Mouse (Mus musculus): ENCODE data around the gene Snrnp35. TPM values are rescaled to one million over a fixed set of nuclear protein-coding genes. Genes with fewer than 3 reads are reported as not detected.

Gene Snrnp35
- 2.9 and 3.3 TPM in 2 replicates for polyA plus RNA-seq (2012; rRNA removed)

GRCm38 (mm10) chr5:124482966-124483654 is at the start of gene Snrnp35:
Snrnp35 (plus strand) TSS chr5:124483134.

GRCm38 (mm10) chr5:124439447-124440093 is 43.4 kb upstream of the Snrnp35 start, which contains the start of gene Kmt5a:
Kmt5a (plus strand) TSS chr5:124439930.

GRCm38 (mm10) chr5:124530655-124531582 is 48.0 kb downstream of the Snrnp35 start, which contains the start of gene Rilpl1:
Rilpl1 (minus strand) TSS chr5:124531391.

GRCm38 (mm10) chr5:124540383-124540786 is 57.5 kb downstream of the Snrnp35 start, which contains the start of gene Tmed2:
Tmed2 (plus strand) TSS chr5:124540695.

Other genes starting within 250 kb of the Snrnp35 start
- gene Pitpnm2, start 233.4 kb upstream of the Snrnp35 start, polyA plus RNA-seq (2012; rRNA removed), result 155 and 173 TPM in 2 replicates
- 3.4 and 4.7 TPM in 2 replicates for gene Mphosph9, start 155.2 kb upstream of the Snrnp35 start, polyA plus RNA-seq (2012; rRNA removed)
- gene 2810006K23Rik, start 155.0 kb upstream of the Snrnp35 start, polyA plus RNA-seq (2012; rRNA removed), result 6.8 and 7.9 TPM in 2 replicates
- gene Cdk2ap1, start 120.1 kb upstream of the Snrnp35 start, polyA plus RNA-seq (2012; rRNA removed), result 141 and 143 TPM in 2 replicates
- 8.6 and 14.1 TPM in 2 replicates for gene Sbno1, start 57.1 kb upstream of the Snrnp35 start, polyA plus RNA-seq (2012; rRNA removed)
- 58.8 and 69.4 TPM in 2 replicates for gene Kmt5a, start 43.2 kb upstream of the Snrnp35 start, polyA plus RNA-seq (2012; rRNA removed)
- gene Rilpl2, start 4.8 kb upstream of the Snrnp35 start, polyA plus RNA-seq (2012; rRNA removed), result 55.1 and 55.9 TPM in 2 replicates
- gene Rilpl1, start 48.3 kb downstream of the Snrnp35 start, polyA plus RNA-seq (2012; rRNA removed), result 16.2 and 19.2 TPM in 2 replicates
- 271 and 449 TPM in 2 replicates for gene Tmed2, start 57.6 kb downstream of the Snrnp35 start, polyA plus RNA-seq (2012; rRNA removed)
- gene Ddx55, start 69.7 kb downstream of the Snrnp35 start, polyA plus RNA-seq (2012; rRNA removed), result 13.2 and 17.8 TPM in 2 replicates
- gene Eif2b1, start 96.0 kb downstream of the Snrnp35 start, polyA plus RNA-seq (2012; rRNA removed), result 18.8 and 24.3 TPM in 2 replicates
- 39.2 and 50.5 TPM in 2 replicates for gene Gtf2h3, start 96.0 kb downstream of the Snrnp35 start, polyA plus RNA-seq (2012; rRNA removed)
- 60.2 and 90.0 TPM in 2 replicates for gene Atp6v0a2, start 145.4 kb downstream of the Snrnp35 start, polyA plus RNA-seq (2012; rRNA removed)
- gene Dnah10, start 242.0 kb downstream of the Snrnp35 start, polyA plus RNA-seq (2012; rRNA removed), result 2.4 and 2.6 TPM in 2 replicates

Data from ovary, adult 2 months (tissue).